Mouse (Mus musculus): ENCODE data around the gene Gsdme.

The Gsdme gene

DNA sequence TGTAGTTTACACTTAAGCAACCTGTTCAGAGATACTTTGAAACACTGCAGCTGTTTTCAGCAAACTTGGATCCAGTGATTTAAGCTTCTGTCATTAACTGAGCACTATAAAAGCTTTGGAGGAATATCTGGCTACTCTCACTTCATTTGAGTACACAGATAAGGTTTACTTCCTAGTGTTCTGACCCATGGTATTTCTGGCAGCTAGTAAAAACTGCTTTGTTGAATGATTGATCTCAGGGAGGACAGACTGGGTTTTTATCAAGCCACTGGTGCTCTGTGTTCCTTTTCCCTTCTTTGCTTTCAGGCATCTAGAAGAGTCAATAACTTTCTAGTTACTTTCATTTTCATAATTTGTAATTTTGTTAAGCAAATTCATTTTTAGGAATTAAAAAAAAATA lies 74.3 kb downstream of the Gsdme start:
- no peak for DNase-seq (ENCODE audit: low spot score in 2 of 2)

DNA sequence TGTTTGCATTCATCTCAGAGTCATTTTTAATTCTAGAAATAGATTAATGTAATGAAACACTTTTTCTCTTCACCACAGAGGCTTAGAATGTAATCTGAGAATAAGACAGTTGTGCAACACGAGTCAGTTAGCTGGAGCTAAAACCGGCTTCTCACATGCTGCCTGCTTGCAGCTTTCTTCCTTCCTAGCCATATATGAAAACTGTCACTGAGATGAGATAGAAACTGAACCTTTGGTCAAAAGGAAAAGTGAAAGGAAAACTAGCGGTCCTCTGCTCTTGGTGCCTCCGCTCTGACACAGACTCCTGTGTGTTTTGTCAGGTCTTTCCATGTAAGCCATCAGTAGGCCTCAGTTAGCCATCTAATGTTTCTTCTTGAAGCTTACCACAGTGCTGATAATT lies 75.7 kb downstream of the Gsdme start:
- no peak for DNase-seq (ENCODE audit: low spot score in 2 of 2)

DNA sequence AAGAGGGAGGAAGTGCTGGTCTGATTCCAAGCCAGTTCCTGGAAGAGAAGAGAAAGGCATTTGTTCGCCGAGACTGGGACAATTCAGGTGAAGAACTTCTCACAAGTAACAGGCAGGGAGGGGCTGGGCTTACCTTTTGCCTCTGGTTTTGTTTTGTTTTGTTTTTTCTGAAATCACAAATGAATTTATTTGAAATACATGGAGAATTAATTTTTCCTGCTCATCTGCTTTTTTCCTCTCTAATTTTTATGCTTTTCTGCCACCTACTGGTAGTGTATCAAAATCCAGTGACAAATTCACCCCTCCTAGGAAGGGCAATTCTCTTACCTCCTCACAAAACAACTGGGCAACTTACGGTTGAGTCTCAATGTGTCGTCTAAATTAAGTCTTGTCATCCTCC lies 83.5 kb downstream of the Gsdme start:
- DNase-seq (ENCODE audit: low spot score in 2 of 2): no peak

DNA sequence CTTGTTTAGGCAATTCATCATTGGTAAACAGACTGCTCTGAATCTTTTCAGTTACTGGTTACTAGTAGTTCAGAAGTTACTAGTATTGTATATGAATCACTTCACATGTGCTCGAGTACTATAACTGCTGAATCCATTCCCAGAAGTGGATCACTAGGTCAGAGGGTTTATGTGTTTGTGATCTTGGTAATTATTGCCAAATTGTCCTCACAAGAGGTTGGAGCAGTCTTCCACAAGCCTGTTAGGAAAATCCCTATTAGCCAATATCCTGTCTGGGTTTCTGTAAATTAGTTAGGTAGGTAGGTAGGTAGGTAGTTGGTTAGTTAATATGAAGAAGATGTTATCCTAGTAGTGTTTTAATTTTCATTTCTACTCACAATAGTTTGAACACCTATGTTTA lies 87.9 kb downstream of the Gsdme start:
- no peak for DNase-seq (ENCODE audit: low spot score in 2 of 2)

DNA sequence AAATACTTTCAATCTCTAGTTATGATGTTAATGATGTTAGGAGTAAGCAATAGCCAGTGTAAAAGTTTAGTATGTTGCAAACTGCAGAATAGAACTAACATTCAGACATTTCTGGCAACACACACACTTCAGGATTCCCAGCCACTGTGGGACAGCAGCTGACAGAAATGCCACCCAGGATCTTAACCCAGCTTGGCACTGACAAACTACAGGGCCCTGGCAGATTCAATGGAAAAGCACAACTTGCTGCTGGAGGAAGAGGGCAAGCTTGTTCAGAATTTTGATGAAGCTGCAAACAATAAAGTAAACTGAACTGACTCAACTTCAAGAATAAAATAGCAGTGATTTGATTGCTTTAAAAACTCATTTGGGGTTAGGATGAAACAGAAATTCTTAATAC lies 93.9 kb downstream of the Gsdme start:
- DNase-seq (ENCODE audit: low spot score in 2 of 2): no peak

DNA sequence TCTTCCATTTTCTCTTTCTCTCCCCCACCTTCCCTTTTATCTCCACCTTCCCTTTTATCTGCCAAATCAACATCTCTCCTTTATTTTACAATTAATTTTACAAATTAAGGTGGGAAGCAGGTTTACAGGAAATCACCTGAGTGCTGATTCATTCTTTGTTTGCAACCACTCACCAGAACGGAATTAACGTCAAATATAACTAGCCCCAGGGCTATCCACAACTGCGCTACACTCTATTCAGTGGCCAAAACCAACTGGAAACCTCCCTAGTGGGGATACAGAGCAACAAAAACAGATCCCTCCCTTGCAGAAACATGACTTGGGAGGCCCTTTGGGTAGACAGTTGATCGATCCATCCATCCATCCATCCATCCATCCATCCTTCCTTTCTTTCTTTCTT lies 94.8 kb downstream of the Gsdme start:
- DNase-seq (ENCODE audit: low spot score in 2 of 2): no peak

DNA sequence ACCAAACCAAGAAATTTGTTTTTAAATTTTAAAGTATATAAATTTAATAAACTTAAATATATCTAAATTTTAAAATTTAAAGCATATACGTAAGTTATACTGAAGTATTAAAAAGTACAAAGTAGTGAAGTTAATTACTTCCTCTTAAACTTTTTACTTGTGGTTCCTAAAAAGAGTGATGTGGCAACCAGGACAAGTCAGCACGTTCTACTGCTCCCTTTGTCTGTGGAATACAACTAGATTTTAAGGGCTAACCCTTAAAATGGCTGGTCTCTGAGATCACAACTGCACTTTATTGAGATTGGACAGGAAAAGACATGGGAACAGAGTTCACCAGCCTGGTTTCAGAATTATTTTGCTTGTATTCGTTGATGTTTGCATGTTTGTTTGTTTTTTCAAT lies 100.6 kb downstream of the Gsdme start:
- no peak for DNase-seq (ENCODE audit: low spot score in 2 of 2)

DNA sequence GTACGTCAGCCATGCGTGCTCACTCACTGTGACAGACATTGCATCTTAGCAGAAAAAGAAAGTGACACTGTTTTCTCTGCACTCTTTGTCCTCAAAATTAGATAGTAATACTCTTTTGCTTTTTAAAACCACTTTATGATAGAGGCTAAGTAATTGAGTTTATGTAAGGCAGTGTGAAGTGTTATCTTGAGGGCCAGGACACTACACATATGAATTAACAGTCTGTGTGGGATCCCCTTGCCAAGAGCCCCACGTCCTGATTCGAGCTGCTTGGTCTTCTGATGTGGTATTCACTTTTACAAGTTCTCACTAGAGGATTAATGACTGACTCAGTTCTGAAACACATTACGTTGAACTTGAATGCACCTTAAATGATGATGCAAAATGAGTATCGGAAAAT lies 103.8 kb downstream of the Gsdme start:
- no peak for DNase-seq (ENCODE audit: low spot score in 2 of 2)

DNA sequence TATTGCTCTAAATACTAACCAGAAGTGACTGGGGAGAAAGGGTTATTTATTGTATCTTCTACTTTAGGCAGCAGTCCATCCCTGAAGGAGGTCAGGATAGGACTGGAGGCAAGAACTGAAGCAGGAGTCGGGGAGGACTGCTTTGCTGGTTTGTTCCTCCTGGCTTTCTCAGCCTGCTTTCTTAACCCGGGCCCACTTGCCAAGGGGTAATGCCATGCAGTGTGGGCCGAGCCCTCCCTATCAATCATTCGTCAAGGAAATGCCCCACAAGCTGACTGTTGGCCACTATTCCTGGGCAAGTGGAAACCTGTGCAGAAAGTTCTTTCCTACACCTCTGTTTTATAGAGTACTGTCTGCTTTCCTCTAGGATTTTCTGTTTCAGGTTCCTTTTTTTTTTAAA lies 114.3 kb downstream of the Gsdme start:
- DNase-seq (ENCODE audit: low spot score in 2 of 2): no peak

DNA sequence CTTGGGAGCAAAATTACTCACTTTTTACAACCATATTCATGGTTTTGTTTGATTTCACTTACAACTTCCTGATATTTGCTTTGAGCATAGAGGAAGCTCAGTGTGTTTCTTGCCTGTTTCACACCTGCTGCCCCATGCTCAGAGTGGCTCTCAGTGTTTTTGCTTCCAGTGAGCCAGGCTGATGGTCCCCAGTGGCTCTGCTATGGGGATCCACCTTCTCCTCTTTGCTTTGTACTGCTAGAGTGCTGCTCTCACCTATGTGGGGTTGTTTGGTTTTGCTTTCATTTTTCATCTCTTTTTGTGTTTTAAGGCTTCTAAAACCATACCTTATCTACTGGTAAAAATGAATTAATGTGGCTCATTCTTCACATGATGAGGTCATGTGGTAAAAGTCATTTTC lies 117.5 kb downstream of the Gsdme start:
- peak in 1 of 2 experiments; percentile 23 for DNase-seq (ENCODE audit: low spot score in 2 of 2)

DNA sequence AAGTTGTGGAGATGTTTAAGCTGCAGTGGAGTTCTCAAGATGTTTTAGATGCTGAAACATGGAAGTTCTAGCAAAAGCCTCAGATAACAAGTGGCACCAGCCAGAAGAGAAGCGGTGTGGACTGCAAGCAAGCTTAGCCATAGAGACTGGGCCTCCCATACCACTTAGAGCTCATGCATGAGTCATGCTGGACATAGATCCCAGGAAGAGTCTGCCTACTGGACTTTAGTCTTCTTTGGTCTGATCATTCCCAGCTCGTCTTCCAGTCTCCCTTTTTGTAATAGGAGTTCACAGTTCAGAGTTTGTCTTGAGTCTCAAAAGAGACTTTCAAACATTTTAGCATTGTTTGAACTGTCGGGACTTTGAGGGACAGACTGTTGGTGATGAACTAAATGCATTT lies 124.1 kb downstream of the Gsdme start:
- DNase-seq (ENCODE audit: low spot score in 2 of 2): no peak

All from spleen, postnatal 10 days (tissue).